Mouse (Mus musculus): Measurements from ENCODE around the gene Ccdc154.

Gene Ccdc154

DNA sequence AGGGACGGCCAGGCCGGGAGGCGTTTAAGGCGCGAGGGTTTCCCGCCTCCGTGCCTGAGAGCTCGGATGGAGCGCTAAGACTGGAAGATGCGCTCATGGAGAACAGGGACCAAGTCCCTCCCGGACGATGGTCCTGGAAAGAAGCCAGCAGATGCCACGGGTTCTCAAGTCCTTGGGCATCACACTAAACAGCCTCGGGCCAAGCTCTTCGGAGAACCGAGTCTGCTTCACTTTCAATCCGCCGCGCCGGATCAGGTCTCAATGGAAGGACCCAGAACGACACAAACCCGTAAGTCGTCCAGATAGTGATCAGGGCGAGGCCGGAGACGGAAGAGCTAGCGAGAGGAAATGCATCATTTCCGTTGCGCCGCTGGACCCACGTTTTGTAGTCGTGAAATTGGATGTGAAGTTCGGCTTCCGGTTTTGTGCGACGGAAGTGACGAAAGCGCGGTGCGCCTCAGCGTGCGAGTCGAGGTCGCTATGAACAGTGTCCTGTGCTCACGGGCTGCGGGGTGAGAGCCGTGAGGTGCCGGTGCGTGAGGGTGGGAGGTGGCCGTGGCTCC lies 21.9 kb downstream of the Ccdc154 start, which contains the start of gene BC003965:
BC003965 (plus strand) TSS at position 426 of the 563 bp plus-strand sequence.
- DNase-seq (ENCODE audit: low spot score in 2 of 2): peak; percentile 98

DNA sequence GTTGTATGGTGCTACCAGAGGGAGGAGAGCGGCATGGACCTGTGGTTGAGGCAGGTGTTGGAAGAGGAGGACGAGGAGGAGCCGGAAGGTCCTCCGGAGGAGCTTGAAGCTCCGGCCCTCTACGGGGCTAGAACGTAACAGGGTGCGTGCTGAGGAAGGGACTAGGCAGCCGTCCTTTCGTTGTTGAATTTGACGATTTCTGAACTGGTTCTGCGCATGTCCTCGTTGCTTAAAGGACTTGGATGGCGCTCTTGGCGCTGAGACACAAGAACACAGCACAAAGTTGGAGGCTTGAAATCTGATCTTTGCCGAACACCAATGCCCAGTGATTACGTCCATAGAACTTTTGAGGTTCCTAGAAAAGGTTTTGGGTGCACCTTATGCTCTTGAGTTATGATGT lies 22.7 kb downstream of the Ccdc154 start:
- no peak for DNase-seq (ENCODE audit: low spot score in 2 of 2)

DNA sequence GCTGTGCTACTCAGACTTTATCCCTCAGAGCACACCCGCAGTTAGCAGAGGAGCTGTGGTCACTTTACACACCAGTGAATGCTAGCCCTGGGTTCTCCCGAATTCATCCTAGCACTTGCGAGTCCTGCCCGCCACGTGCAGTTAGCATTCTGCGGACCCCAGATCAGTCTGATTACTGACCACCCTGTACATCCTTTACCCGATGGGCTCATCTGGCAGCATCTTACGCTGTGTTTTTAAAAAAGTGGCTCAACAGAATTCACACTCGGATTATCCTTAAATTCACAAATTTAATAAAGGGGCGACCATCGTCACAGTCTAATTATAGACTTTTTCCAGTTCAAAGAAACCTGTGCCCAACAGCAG lies 25.5 kb downstream of the Ccdc154 start:
- no peak for DNase-seq (ENCODE audit: low spot score in 2 of 2)

DNA sequence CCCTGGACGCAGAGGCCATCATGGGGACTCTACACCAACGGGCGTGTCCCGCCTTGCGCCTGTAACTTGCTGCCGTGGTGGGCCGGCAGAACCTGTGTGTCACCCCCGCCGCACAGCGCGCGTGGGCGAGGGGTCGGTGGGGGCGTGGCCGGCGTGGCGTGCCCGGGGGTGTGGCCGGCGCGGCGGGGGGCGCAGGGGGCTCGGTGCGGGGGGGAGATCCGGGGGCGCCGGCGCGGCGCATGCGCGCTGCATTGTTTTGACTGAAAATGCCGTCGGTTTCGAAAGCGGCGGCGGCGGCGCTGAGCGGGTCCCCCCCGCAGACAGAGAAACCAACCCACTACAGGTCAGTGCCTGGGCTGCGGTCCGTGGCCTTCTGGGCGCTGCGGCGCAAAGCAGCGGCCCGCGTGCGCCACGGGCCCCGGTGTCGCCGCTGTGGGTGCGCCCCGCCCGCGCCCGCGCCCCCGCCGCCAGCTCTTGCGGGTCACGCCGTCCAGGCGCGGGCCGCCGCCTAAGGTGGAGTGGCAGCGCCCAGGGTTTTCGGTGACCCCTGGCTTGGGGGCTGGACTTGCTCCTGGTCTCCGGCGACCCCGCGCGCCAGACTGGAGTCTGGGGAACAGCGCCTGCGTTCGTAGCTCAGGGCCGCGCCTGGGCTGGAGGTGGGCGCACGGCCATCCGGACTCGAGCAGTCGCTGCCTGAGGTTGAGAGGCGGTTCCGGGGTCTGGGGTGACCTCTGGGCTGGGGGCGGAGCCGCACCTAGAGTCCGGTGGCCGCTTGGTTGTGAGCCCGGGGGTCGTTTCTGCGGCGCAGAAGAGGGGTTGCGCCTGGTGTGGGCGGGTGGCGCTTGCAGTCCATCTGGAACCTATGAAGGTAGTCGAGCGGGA lies 26.1 kb downstream of the Ccdc154 start, which contains the start of gene Unkl:
Unkl (plus strand) TSS at position 248 of the 882 bp plus-strand sequence.
- DNase-seq (ENCODE audit: low spot score in 2 of 2): peak; percentile 37 to 56

DNA sequence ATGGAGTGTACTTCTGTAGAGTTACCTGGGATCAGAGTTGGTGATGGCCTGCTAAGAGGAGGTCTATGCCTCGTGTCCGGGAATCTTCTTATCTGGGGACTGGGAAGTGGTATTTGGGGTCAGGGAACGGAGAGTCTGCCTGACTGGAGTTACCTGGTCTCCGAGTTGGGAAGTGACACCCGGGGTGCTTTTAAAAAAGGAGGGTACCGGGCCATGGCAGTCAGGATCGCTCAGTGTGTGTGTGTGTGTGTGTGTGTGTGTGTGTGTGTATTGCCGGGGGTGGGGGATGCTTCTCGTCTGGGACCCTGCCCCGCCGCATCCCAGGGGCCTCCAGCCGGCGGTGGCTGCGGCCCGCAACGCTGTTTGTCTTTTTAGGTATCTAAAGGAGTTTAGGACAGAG lies 26.8 kb downstream of the Ccdc154 start:
- DNase-seq (ENCODE audit: low spot score in 2 of 2): no peak

DNA sequence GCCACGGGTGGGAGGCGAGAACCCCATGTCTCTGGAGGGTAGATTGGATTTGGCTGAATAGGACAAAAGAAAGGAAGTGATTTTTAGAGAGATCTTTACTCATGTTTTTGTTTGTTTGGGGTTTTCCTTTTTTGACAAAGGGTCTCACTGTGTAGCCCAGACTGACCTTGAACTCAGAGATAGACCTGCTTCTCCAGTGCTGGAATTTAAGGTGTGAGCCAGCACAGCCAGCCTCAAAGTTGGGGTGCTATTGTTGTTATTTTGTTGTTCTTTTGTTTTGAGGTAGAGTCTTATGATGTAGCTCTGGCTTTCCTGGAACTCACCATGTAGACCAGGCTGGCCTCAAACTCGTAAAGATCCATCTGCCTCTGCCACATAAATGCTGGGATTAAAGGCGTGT lies 40.1 kb downstream of the Ccdc154 start:
- no peak for DNase-seq (ENCODE audit: low spot score in 2 of 2)

DNA sequence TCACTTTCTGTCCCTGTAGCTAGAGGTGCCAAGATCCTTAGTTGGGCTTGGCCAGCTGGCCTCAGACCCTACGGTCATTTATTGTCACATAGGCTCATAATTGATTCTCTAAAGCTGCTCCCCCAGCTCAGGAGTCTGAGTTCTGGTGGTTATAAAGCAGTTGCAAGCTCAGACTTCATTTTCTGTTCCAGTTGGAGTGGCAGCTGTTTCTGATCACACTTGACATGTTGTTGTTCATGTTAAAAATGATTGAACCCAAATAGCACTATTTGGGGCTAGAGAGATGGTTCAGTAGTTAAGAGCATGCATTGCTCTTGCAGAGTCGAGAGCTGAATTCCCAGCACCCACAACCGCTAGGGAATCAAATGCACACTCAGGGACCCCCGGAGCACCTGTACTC lies 47.7 kb downstream of the Ccdc154 start:
- no peak for DNase-seq (ENCODE audit: low spot score in 2 of 2)

DNA sequence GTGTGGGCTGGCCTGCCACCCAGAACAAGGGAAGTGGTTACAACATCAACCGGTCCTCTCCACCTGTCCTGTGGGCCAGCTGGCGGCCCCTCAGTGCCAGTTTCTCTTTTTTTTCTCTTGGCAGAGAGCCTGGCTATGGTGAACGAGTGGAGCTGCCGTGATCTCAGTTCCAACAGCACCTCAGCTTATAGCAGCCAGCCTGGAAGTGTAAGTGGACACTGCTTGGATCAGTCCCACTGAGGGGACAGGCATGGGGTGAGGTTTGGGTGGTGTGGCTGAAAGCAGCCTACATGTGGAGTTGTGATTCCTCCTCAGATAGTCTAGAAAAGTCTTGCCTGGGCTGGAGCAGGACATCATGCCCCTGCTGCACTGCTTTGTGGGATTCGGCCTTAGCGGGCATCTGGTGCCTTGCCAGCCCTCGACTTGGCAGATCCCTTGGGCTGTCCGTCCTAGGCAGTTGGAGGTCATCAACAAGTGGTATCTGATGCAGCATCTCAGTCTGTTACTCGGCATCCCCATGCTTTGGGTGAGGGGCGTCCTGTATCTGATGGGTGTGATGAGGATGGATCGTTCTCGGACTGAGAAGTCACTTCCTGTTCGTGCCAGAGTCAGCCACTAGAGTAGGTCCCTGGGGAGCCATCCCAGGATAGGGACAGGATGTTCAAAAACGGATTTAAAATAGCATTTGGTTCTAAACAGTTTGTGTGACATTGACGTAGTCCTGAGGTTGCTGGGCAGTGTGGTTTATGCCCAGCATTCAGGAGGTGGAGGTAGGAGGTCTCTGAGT lies 48.6 kb downstream of the Ccdc154 start:
- no peak for DNase-seq (ENCODE audit: low spot score in 2 of 2)

DNA sequence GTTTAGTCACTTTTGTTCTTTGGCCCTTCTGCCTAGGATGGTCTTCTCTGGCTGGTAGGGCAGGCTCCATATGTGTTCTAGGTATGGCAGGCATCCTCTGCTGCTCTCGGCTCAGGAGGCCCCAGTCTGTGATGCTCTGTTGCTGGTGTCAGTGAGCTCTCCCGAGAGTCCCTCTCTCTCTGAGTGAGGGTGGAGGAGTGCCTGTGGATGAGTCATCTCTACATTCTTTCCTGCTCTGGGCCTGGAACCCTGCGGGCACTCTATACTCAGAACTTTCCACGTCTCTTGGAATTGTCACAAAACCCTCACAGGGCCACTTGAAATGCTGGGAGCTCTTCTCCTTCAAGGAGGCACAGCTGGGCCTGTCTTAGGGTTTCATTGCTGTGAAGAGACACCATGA lies 49.4 kb downstream of the Ccdc154 start:
- no peak for DNase-seq (ENCODE audit: low spot score in 2 of 2)

DNA sequence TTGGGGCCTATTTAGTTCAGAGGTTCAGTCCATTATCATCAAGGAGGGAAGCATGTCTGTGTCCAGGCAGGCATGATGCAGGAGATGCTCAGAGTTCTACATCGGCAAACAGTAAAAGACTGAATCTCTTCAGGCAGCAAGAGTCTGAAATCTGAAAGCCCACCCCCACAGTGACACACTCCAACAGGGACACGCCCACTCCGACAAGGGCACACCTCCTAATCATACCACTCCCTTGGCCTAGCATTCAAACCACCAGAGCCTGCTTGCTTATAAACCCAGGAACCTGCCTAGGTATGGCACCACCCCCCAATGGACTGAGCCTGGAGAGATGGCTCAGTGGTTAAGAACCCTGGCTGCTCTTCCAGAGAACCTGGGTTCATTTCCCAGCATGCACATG lies 53.2 kb downstream of the Ccdc154 start:
- DNase-seq (ENCODE audit: low spot score in 2 of 2): no peak

DNA sequence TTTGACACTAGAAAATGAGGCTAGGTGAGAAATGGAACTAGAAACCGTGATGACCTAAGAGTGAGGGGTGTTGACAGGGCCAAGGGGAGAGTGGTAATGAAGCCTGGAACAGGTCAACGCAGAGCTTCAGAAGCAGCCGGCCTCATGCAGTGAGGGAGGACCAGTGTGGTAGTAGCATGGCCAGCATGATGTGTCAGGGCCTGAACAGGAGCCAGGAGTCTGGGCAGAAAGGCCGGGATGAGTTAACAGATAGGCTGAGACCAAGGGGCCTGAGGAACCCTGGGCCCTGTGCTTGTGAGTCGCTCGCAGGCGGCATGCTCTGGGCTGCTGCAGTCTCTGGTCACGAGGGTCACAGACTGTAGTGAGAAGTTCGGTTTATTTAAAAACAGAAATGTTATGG lies 56.7 kb downstream of the Ccdc154 start:
- DNase-seq (ENCODE audit: low spot score in 2 of 2): no peak

DNA sequence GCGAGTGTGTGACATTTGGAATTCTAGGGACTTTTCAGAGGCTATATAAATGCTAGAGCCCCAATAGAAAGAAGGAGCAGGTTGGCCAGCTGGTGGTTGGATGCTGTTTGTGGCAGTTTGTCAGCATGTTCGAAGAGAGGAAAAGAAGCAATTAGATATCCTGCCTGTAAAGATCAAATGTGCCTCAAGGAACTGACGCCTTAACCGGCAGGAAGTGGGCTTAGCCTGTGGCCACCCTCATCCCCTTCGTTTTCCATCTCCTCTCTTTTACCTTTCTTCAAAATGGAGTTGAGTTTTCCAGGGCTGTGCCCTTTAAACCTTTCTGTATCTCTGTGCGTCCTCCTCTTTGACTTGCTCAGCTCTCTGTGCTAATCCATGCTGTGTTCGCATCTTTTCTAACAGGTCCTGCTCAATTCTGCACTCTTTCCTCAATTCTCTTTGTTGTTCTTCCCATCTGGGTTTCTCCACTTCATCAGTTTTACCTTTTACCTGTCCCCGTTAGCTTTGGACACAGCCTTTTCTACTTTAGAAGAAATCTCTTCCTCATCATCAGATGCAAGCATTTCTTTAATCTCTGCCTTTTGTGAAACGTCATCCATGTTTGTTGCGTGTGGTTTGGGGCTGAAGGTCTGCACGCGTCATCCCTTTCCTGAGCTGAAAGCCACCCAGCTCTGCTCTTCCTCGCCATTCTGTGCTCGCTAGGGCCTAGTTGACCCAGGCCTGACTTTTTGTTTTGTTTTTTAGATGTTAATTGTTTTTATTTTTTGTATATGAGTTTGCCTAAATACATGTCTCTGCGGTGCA lies 57.4 kb downstream of the Ccdc154 start:
- DNase-seq (ENCODE audit: low spot score in 2 of 2): no peak

DNA sequence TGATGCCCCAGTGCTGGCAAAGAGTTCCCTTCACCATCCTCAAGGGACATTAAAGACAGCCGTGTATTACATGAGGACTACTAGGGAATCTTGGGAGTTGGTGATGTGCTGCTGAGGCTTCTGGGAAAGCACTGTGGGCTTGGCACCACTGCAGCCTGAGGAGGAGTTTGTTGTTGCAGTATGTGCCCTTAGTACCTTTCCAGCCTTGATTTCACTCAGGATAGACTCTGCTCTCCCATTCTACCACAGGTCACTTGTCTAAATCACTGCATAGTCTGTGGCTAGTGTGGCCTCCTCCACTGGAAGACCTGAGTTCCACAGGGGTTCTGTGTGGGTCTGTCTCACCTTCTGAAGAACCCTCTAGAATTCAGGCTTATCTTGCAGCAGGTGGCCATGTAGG lies 58.5 kb downstream of the Ccdc154 start:
- no peak for DNase-seq (ENCODE audit: low spot score in 2 of 2)

All from frontal cortex, postnatal 25 days (tissue).